Mouse (Mus musculus) kidney, embryonic 15.5 days (tissue): Measurements from ENCODE around the gene Olfr102. TPM values are rescaled to one million over a fixed set of nuclear protein-coding genes. Genes with fewer than 3 reads are reported as not detected.

Experiments
- ATAC-seq: fragments of 200-750 bp; cut with Nextera tagmentation; replicated peaks from 2 replicates; pipeline ENCODE4 v1.8.0; 2017; ENCODE audit warnings: moderate TSS enrichment; ENCODE audit not compliant: low FRiP score
- H3K27ac ChIP-seq: fragments of 300-500 bp; sonication (generic); 2 replicates; pipeline ENCODE4 v1.5.1; 2015; ENCODE audit warnings: mild to moderate bottlenecking, inconsistent platforms
- H3K27me3 ChIP-seq: fragments of 300-500 bp; sonication (generic); 2 replicates; pipeline ENCODE4 v1.6.1; 2015; ENCODE audit warnings: inconsistent platforms
- H3K36me3 ChIP-seq: fragments of 300-500 bp; sonication (generic); 2 replicates; pipeline ENCODE4 v1.6.1; 2015; ENCODE audit warnings: inconsistent platforms
- H3K4me1 ChIP-seq: fragments of 300-500 bp; sonication (generic); 2 replicates; pipeline ENCODE4 v1.6.1; 2015; ENCODE audit warnings: inconsistent platforms
- H3K4me2 ChIP-seq: fragments of 300-500 bp; sonication (generic); 2 replicates; pipeline ENCODE4 v1.6.1; 2015; ENCODE audit warnings: moderate library complexity, mild to moderate bottlenecking, inconsistent platforms
- H3K4me3 ChIP-seq: fragments of 300-500 bp; sonication (generic); replicated peaks from 2 replicates; pipeline ENCODE4 v1.5.1; 2015; ENCODE audit warnings: mild to moderate bottlenecking, inconsistent platforms
- H3K9ac ChIP-seq: fragments of 300-500 bp; sonication (generic); 2 replicates; pipeline ENCODE4 v1.6.1; 2015; ENCODE audit warnings: mild to moderate bottlenecking, inconsistent platforms
- H3K9me3 ChIP-seq: fragments of 300-500 bp; sonication (generic); replicated peaks from 2 replicates; pipeline ENCODE4 v1.6.1; 2016; ENCODE audit warnings: inconsistent platforms
- WGBS: fragments of 180-500 bp; shearing (Covaris S2); methylation state at CpG from one replicate; pipeline ENCODE4 v1.1.7; 2015; ENCODE audit warnings: mixed read lengths; 5-methylcytosine and 5-hydroxymethylcytosine counted together
- polyA plus RNA-seq: library from polyadenylated mRNA; unstranded; fragments of >200 nt; fragmentation: Nextera tagmentation; extraction: Ambion mirVana; gene quantifications from 2 replicates; pipeline ENCODE4 v1.2.1, GENCODE M21; 2015

Gene Olfr102
- polyA plus RNA-seq, result not detected in 2 replicates

GRCm38 (mm10) chr17:37316954-37317353, at the start of gene Olfr102:
Gene Olfr102 (minus strand): TSS chr17:37317054.
- ATAC-seq, result no peak
- Histone ChIP-seq H3K9me3 (no peaks in the 10 kb centered on the region; the same call in 1 of the 2 replicates), H3K4me1 (no peaks in the 10 kb centered on the region), H3K27ac (no peak within 1 kb of the TSS), H3K4me3 (no peak within 1 kb of the TSS), H3K36me3 (no peaks in the 10 kb centered on the region), H3K27me3 (no peaks in the 10 kb centered on the region), H3K9ac (no peak within 1 kb of the TSS), H3K4me2 (no peak within 1 kb of the TSS)

GRCm38 (mm10) chr17:37359282-37359681, 42.4 kb upstream of the Olfr102 start, which contains the start of gene Olfr104-ps:
Gene Olfr104-ps (plus strand): TSS chr17:37359582.
- no peak within 1 kb of the TSS for H3K27ac ChIP-seq
- H3K9ac ChIP-seq, result no peak within 1 kb of the TSS
- H3K36me3 ChIP-seq, result no peaks in the 10 kb centered on the region
- no peaks in the 10 kb centered on the region for H3K27me3 ChIP-seq
- no peaks in the 10 kb centered on the region for H3K9me3 ChIP-seq
- no peak for ATAC-seq
- H3K4me2 ChIP-seq, result no peak within 1 kb of the TSS
- H3K4me1 ChIP-seq, result no peaks in the 10 kb centered on the region
- H3K4me3 ChIP-seq, result no peak within 1 kb of the TSS

GRCm38 (mm10) chr17:37339598-37339997, 22.7 kb upstream of the Olfr102 start, which contains the start of gene Olfr103:
Gene Olfr103 (minus strand): TSS chr17:37339698.
- Histone ChIP-seq H3K4me2 (no peak within 1 kb of the TSS), H3K4me3 (no peak within 1 kb of the TSS), H3K9ac (no peak within 1 kb of the TSS), H3K27ac (no peak within 1 kb of the TSS), H3K27me3 (no peaks in the 10 kb centered on the region), H3K9me3 (no peaks in the 10 kb centered on the region), H3K4me1 (no peaks in the 10 kb centered on the region), H3K36me3 (no peaks in the 10 kb centered on the region)
- 84% methylated on average over 2 of the region's 2 CpGs for WGBS
- ATAC-seq, result no peak

GRCm38 (mm10) chr17:37310146-37310699, 6.6 kb downstream of the Olfr102 start:
- Histone ChIP-seq H3K9me3 (no peaks in the 10 kb centered on the region), H3K4me1 (no peaks in the 10 kb centered on the region), H3K4me2 (no peak overlapping the region), H3K9ac (no peak overlapping the region), H3K4me3 (no peak overlapping the region), H3K27me3 (no peaks in the 10 kb centered on the region), H3K36me3 (no peaks in the 10 kb centered on the region), H3K27ac (no peak overlapping the region)
- no peak for ATAC-seq
- 40% methylated on average over 2 of the region's 2 CpGs for whole genome bisulfite sequencing

GRCm38 (mm10) chr17:37308483-37308882, 8.4 kb downstream of the Olfr102 start:
- ATAC-seq, result no peak
- no peak overlapping the region for H3K4me2 ChIP-seq
- WGBS, result 31% methylated on average over 4 of the region's 4 CpGs
- H3K9me3 ChIP-seq, result no peaks in the 10 kb centered on the region
- no peaks in the 10 kb centered on the region for H3K4me1 ChIP-seq
- no peaks in the 10 kb centered on the region for H3K36me3 ChIP-seq
- no peaks in the 10 kb centered on the region for H3K27me3 ChIP-seq
- H3K27ac ChIP-seq, result no peak overlapping the region
- H3K9ac ChIP-seq, result no peak overlapping the region
- no peak overlapping the region for H3K4me3 ChIP-seq

GRCm38 (mm10) chr17:37304213-37304612, 12.6 kb downstream of the Olfr102 start, which contains the start of gene Olfr101:
Gene Olfr101 (minus strand): TSS chr17:37304313.
- WGBS, result 87% methylated on average over 4 of the region's 4 CpGs

GRCm38 (mm10) chr17:37283360-37283759, 33.5 kb downstream of the Olfr102 start, which contains the start of gene Olfr99:
Gene Olfr99 (minus strand): TSS chr17:37283460.
- H3K9ac ChIP-seq, result no peak within 1 kb of the TSS
- no peaks in the 10 kb centered on the region for H3K4me1 ChIP-seq
- H3K27ac ChIP-seq, result no peak within 1 kb of the TSS
- WGBS, result 80% methylated on average over 1 of the region's 1 CpGs
- no peak within 1 kb of the TSS for H3K4me3 ChIP-seq
- no peak for ATAC-seq
- H3K4me2 ChIP-seq, result no peak within 1 kb of the TSS
- H3K9me3 ChIP-seq, result no peaks in the 10 kb centered on the region
- no peaks in the 10 kb centered on the region for H3K36me3 ChIP-seq
- no peaks in the 10 kb centered on the region for H3K27me3 ChIP-seq

More at GRCm38 (mm10) chr17:37304213-37304612, 12.6 kb downstream of the Olfr102 start, which contains the start of gene Olfr101:
- Histone ChIP-seq H3K36me3 (no peaks in the 10 kb centered on the region), H3K9me3 (no peaks in the 10 kb centered on the region), H3K4me3 (no peak within 1 kb of the TSS), H3K4me2 (no peak within 1 kb of the TSS), H3K4me1 (no peaks in the 10 kb centered on the region), H3K27ac (no peak within 1 kb of the TSS), H3K27me3 (no peaks in the 10 kb centered on the region), H3K9ac (no peak within 1 kb of the TSS)
- no peak for ATAC-seq

GRCm38 (mm10) chr17:37280331-37280730, 36.5 kb downstream of the Olfr102 start:
- Histone ChIP-seq H3K27me3 (no peaks in the 10 kb centered on the region), H3K9ac (no peak overlapping the region), H3K36me3 (no peaks in the 10 kb centered on the region), H3K27ac (no peak overlapping the region), H3K9me3 (no peaks in the 10 kb centered on the region), H3K4me1 (no peaks in the 10 kb centered on the region), H3K4me3 (no peak overlapping the region), H3K4me2 (no peak overlapping the region)
- ATAC-seq, result no peak
- WGBS, result 76% methylated on average over 1 of the region's 1 CpGs

- no peaks in the 10 kb centered on the region for H3K27me3 ChIP-seq
- ATAC-seq, result no peak
- H3K9me3 ChIP-seq, result no peaks in the 10 kb centered on the region
- no peaks in the 10 kb centered on the region for H3K36me3 ChIP-seq
- no peak overlapping the region for H3K9ac ChIP-seq
- H3K27ac ChIP-seq, result no peak overlapping the region
- H3K4me2 ChIP-seq, result no peak overlapping the region
- H3K4me1 ChIP-seq, result no peaks in the 10 kb centered on the region
- H3K4me3 ChIP-seq, result no peak overlapping the region
Measured at GRCm38 (mm10) chr17:37276573-37276972, 40.3 kb downstream of the Olfr102 start.

- Histone ChIP-seq H3K27me3 (no peaks in the 10 kb centered on the region), H3K4me1 (no peaks in the 10 kb centered on the region), H3K36me3 (no peaks in the 10 kb centered on the region), H3K9ac (no peak overlapping the region), H3K4me2 (no peak overlapping the region), H3K27ac (no peak overlapping the region), H3K4me3 (no peak overlapping the region), H3K9me3 (no peaks in the 10 kb centered on the region)
- ATAC-seq, result no peak
- 71% methylated on average over 2 of the region's 2 CpGs for WGBS
Measured at GRCm38 (mm10) chr17:37275626-37276248, 41.1 kb downstream of the Olfr102 start.

GRCm38 (mm10) chr17:37270702-37271092, 46.2 kb downstream of the Olfr102 start:
- Histone ChIP-seq H3K4me2 (peak overlapping the region; percentile 94), H3K9me3 (no peaks in the 10 kb centered on the region), H3K36me3 (no peaks in the 10 kb centered on the region), H3K4me3 (peak overlapping the region; percentile 55), H3K27ac (no peak overlapping the region), H3K27me3 (no peaks in the 10 kb centered on the region), H3K9ac (no peak overlapping the region), H3K4me1 (peaks cover 4% of the 10 kb centered on the region; the same call in 1 of the 2 replicates)
- peak; percentile 31 for ATAC-seq
- 60% methylated on average over 8 of the region's 8 CpGs for WGBS

GRCm38 (mm10) chr17:37270058-37270701, 46.7 kb downstream of the Olfr102 start, which contains the start of gene H2-M3:
Gene H2-M3 (plus strand): TSS chr17:37270220.
- Histone ChIP-seq H3K9ac (0 out of 2 replicates have a peak within 1 kb of the TSS, but pooled peaks have one; percentile 26), H3K4me1 (peaks cover 4% of the 10 kb centered on the region; the same call in 1 of the 2 replicates), H3K36me3 (no peaks in the 10 kb centered on the region), H3K9me3 (no peaks in the 10 kb centered on the region), H3K4me2 (peak within 1 kb of the TSS; percentile 94), H3K27ac (no peak within 1 kb of the TSS), H3K4me3 (peak within 1 kb of the TSS; percentile 55), H3K27me3 (no peaks in the 10 kb centered on the region)
- ATAC-seq, result peak; percentile 99
- 2% methylated on average over 26 of the region's 26 CpGs for WGBS
